Mouse (Mus musculus) midbrain, embryonic 14.5 days (tissue): Measurements from ENCODE around the gene En1. TPM values are rescaled to one million over a fixed set of nuclear protein-coding genes. Genes with fewer than 3 reads are reported as not detected.
A peak's percentile ranks its signal among the peaks of the same experiment; 100 is the strongest.

Experiments
- ATAC-seq: fragments of 200-750 bp; cut with Nextera tagmentation; 2 replicates; pipeline ENCODE4 v1.8.0; 2017; ENCODE audit warnings: moderate number of reproducible peaks, moderate library complexity; ENCODE audit not compliant: low FRiP score, low TSS enrichment
- DNase-seq: peaks from one replicate; pipeline ENCODE4 v3.0.0-alpha.2; 2015
- H3K27ac ChIP-seq: fragments of 300-500 bp; sonication (generic); replicated peaks from 2 replicates; pipeline ENCODE4 v1.5.1; 2014; ENCODE audit warnings: mild to moderate bottlenecking, low read depth, low read length, moderate library complexity
- H3K27me3 ChIP-seq: fragments of 300-500 bp; sonication (generic); 2 replicates; pipeline ENCODE4 v1.6.1; 2014; ENCODE audit warnings: low read length, control low read depth, mixed read lengths; ENCODE audit not compliant: control insufficient read depth, insufficient read depth
- H3K36me3 ChIP-seq: fragments of 300-500 bp; sonication (generic); 2 replicates; pipeline ENCODE4 v1.6.1; 2014; ENCODE audit warnings: low read length, control low read depth; ENCODE audit not compliant: control insufficient read depth, insufficient read depth
- H3K4me1 ChIP-seq: fragments of 300-500 bp; sonication (generic); 2 replicates; pipeline ENCODE4 v1.6.1; 2014; ENCODE audit warnings: mild to moderate bottlenecking, antibody characterized with exemption, low read length, control low read depth; ENCODE audit not compliant: control insufficient read depth, insufficient read depth
- H3K4me2 ChIP-seq: fragments of 300-500 bp; sonication (generic); 2 replicates; pipeline ENCODE4 v1.6.1; 2014; ENCODE audit warnings: mild to moderate bottlenecking, low read length, moderate library complexity
- H3K4me3 ChIP-seq: fragments of 300-500 bp; sonication (generic); replicated peaks from 2 replicates; pipeline ENCODE4 v1.5.1; 2014; ENCODE audit warnings: low read depth, low read length
- H3K9ac ChIP-seq: fragments of 300-500 bp; sonication (generic); replicated peaks from 2 replicates; pipeline ENCODE4 v1.6.1; 2014; ENCODE audit warnings: mild to moderate bottlenecking, low read length, moderate library complexity
- H3K9me3 ChIP-seq: fragments of 300-500 bp; sonication (generic); 2 replicates; pipeline ENCODE4 v1.6.1; 2016; ENCODE audit warnings: low read length, control low read depth, mixed read lengths; ENCODE audit not compliant: control insufficient read depth
- WGBS: fragments of 180-500 bp; shearing (Covaris S2); extraction: QIAGEN DNeasy Blood & Tissue Kit; methylation state at CpG from one replicate; pipeline ENCODE4 v1.1.7; 2014; 5-methylcytosine and 5-hydroxymethylcytosine counted together
- polyA plus RNA-seq: library from polyadenylated mRNA; unstranded; fragments of >200 nt; fragmentation: Nextera tagmentation; extraction: Ambion mirVana; gene quantifications from 2 replicates; pipeline ENCODE4 v1.2.1, GENCODE M21; 2014

En1 gene
- polyA plus RNA-seq, 1 experiment from 2014 or later = 16.8 TPM

DNA sequence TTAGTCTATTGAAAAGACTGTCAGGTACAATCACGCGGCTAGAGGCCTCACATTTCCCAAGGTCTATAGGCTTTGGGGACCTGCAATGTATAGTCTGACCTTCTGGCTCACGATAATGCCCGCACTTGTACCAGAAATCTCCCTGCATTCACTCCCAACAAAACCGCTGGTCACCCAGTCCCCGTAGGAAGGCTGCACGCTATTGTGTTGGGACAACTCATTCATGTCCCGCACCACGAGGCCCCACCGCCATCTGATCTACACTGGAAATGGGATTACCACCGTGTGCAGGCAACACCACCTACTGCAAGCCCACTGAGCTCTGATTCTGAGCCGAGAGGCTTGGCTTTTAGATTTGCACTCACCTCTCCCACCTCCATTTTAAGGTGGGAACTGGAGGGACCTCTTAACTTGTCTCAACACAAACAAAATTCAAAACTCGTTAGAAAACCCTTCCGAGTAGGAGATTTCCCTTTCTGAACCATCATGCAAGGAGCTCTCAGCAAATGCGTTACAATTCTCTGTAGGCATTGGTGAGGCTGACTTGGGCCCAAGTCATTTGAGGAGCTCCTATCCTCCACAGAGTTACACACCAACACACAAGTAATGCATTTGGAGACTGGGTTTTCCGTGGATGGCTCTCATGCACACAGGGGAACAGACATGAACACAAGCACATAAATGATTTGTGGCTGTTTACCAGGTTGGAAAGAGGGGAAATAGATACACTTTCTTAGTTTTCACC is 3.9 kb upstream of the En1 start:
- Histone ChIP-seq H3K4me3 (peak overlapping the region; percentile 59), H3K27me3 (peaks cover 76% of the 10 kb centered on the region), H3K9ac (peak overlapping the region; percentile 42; the same call in 1 of the 2 replicates), H3K4me2 (peak overlapping the region; percentile 75), H3K4me1 (no peaks in the 10 kb centered on the region), H3K27ac (peak overlapping the region; percentile 78), H3K36me3 (no peaks in the 10 kb centered on the region), H3K9me3 (no peaks in the 10 kb centered on the region)
- WGBS = 7% methylated on average over 16 of the region's 16 CpGs
- ATAC-seq (no peak), DNase-seq (peak; percentile 54)

DNA sequence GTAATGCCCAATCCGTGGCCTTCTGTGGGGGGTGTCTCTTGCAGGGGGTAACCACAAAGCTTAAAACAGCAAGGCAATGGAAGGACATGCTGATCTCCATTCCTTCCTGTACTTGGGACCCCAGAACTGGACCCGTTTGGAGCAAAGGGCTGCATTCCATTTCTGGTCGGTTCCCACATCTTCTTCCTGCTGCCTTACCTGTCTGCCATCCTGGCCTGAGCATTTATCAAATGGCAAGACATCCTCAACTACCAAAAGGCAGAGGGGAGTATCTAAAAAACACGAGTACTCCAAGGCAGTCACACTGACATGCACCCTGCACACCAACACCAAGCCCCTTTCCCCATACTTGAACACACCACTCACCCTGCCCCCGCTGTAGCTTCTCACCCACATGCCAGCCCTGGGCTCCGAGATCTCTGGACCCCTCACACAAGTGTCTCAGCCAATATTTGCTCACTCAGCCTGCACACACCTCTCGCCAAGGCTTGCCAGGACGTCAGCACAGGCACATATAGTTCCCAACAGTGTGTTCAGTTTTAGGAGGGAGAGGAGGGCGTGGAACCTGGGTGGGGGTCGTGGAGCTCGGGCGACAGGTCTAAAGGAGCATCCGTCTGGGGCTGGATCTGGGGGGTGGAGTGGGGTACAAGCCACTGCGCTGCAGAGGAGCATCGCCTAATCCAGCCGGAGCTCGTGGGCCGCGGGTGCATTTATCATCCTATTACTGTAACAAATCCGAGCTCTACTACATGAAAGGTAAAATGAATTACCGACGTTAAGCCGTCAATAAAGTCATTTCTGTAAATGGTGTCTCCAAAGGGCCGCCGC is 2.7 kb upstream of the En1 start:
- DNase-seq (peak; percentile 57), ATAC-seq (no peak)
- peak overlapping the region; percentile 59 for H3K4me3 ChIP-seq
- WGBS = 2% methylated on average over 25 of the region's 25 CpGs
- no peaks in the 10 kb centered on the region for H3K36me3 ChIP-seq
- peak overlapping the region; percentile 42 for H3K9ac ChIP-seq
- H3K27ac ChIP-seq = peak overlapping the region; percentile 78
- no peaks in the 10 kb centered on the region for H3K4me1 ChIP-seq
- H3K4me2 ChIP-seq = peak overlapping the region; percentile 75
- no peaks in the 10 kb centered on the region for H3K9me3 ChIP-seq
- H3K27me3 ChIP-seq = peaks cover 65% of the 10 kb centered on the region

DNA sequence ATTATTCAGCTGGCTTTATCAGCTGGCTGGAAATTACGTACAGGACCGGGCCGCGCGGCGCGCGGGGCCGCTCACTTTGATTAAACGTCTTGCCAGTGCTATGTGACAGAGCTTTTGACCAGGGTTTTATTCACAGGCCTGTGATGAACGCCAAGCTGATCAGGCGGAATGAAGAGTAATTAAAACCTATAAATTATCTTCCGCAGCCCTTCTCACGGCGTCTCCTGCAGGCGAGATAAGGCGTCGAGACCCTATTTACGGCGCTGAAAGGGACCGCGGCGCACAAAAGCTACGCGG is 2.1 kb upstream of the En1 start:
- Histone ChIP-seq H3K4me1 (no peaks in the 10 kb centered on the region), H3K9me3 (no peaks in the 10 kb centered on the region), H3K9ac (peak overlapping the region; percentile 42), H3K4me3 (peak overlapping the region; percentile 59), H3K36me3 (no peaks in the 10 kb centered on the region), H3K27ac (peak overlapping the region; percentile 78), H3K27me3 (peaks cover 65% of the 10 kb centered on the region), H3K4me2 (peak overlapping the region; percentile 75)
- ATAC-seq (no peak), DNase-seq (peak; percentile 81)
- under 1% methylated on average over 25 of the region's 25 CpGs for whole genome bisulfite sequencing

DNA sequence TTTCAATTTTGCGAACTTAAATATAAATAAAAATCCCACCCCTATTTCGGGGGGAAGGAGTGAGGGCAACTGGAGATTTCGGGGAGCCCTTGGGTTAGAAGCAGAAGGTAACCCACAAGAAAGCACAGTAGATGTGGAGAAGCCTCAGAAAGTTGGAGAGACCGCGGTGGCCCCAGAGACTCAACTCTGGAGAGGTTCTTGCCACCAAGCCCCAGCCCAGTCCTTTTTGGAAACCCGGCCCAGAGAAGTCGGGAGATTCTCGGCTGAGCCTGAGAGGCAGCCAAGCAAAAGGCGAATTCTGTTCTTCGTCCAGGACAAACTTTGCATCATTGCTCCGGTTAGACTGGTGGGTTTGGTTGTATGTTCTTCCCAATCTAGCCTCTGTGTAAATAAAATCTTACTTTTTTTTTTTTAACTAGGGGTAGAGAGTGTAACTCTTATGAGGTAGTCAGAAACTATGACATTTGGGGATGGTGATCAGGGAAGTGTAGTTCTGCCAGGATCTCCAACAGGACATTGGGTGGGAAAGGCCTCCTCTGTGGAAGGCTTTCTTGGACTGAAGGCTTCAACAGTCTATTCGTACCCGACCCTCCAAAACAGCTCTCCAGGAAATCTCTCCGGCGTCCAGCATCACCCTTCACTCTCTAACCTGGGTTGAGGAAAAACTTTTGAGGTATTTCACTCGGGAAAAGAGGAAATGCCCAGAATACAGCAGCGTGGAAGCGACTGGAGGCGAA is 1.5 kb upstream of the En1 start:
- DNase-seq (peak; percentile 58), ATAC-seq (no peak)
- Histone ChIP-seq H3K4me1 (no peaks in the 10 kb centered on the region), H3K4me2 (peak overlapping the region; percentile 75), H3K36me3 (no peaks in the 10 kb centered on the region), H3K4me3 (peak overlapping the region; percentile 59), H3K27me3 (peaks cover 65% of the 10 kb centered on the region), H3K27ac (peak overlapping the region; percentile 78), H3K9ac (peak overlapping the region; percentile 42), H3K9me3 (no peaks in the 10 kb centered on the region)
- whole genome bisulfite sequencing = 2% methylated on average over 19 of the region's 19 CpGs

DNA sequence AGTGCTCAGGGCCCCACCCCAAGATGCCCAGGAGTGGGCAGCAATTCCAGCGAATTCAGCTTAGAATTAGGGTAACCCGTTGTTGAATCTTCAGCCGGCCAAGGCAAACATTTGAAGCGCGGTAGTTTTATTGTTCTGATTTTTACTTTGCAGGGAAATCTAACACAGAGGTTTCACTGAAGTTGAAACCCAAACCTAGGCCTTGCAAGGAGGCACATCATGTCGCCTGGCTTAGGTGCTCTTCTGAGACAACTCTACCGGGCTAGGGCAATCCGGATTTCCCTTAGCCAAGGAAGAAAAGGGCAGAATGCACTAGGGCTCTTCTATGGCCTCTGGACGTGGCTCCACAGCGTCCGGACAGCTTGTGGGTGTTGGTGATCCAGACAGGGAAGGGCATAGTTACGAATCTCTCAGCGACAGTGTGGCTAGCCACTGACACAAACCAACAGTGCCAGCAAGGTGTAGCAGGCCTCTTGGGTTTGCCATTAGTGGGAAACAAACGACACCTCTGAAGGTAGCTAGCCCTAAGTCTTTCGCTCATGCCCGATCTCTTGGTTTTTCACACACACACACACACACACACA is 873 bp upstream of the En1 start:
- 1% methylated on average over 16 of the region's 16 CpGs for WGBS
- ATAC-seq (no peak), DNase-seq (peak; percentile 46)
- H3K9me3 ChIP-seq = no peaks in the 10 kb centered on the region
- peak overlapping the region; percentile 42 for H3K9ac ChIP-seq
- H3K27me3 ChIP-seq = peaks cover 62% of the 10 kb centered on the region
- peak overlapping the region; percentile 75 for H3K4me2 ChIP-seq
- H3K4me1 ChIP-seq = no peaks in the 10 kb centered on the region
- peak overlapping the region; percentile 59 for H3K4me3 ChIP-seq
- H3K27ac ChIP-seq = peak overlapping the region; percentile 78
- H3K36me3 ChIP-seq = no peaks in the 10 kb centered on the region

DNA sequence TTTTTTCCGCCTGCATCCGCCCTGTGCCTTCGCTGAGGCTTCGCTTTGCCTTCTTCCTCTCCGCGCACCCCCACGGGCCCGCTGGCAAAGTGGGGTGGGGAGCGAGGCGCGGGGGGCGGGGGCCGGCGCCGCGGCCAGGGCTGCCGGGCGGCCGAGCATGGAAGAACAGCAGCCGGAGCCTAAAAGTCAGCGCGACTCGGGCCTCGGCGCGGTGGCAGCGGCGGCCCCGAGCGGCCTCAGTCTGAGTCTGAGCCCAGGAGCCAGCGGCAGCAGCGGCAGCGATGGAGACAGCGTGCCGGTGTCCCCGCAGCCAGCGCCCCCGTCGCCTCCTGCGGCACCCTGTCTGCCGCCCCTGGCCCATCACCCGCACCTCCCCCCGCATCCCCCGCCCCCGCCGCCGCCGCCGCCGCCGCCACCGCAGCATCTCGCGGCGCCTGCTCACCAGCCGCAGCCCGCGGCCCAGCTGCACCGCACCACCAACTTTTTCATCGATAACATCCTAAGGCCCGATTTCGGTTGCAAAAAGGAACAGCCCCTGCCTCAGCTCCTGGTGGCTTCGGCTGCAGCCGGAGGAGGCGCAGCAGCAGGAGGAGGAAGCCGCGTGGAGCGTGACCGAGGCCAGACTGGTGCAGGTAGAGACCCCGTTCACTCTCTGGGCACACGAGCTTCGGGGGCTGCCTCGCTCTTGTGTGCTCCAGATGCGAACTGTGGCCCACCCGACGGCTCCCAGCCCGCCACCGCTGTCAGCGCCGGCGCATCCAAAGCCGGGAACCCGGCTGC is 848 bp downstream of the En1 start:
- H3K27ac ChIP-seq = peak overlapping the region; percentile 93
- DNase-seq (peak; percentile 69), ATAC-seq (no peak)
- H3K9ac ChIP-seq = peak overlapping the region; percentile 91
- H3K9me3 ChIP-seq = no peaks in the 10 kb centered on the region
- peak overlapping the region; percentile 75 for H3K4me2 ChIP-seq
- H3K4me1 ChIP-seq = no peaks in the 10 kb centered on the region
- peaks cover 46% of the 10 kb centered on the region; the same call in 1 of the 2 replicates for H3K27me3 ChIP-seq
- WGBS = under 1% methylated on average over 78 of the region's 83 CpGs
- peak overlapping the region; percentile 59 for H3K4me3 ChIP-seq
- no peaks in the 10 kb centered on the region for H3K36me3 ChIP-seq

DNA sequence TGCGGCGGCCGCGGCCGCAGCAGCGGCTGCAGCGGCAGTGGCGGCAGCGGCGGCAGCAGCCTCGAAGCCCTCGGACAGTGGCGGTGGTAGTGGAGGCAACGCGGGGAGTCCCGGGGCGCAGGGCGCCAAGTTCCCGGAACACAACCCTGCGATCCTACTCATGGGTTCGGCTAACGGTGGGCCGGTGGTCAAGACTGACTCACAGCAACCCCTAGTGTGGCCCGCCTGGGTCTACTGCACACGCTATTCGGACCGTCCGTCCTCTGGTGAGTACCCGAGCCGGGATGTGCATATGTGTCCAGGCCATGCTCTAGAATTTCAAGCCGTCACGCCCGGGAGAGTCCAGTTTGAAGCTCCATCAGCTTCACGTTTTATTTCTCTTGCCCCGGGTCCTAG is 1.4 kb downstream of the En1 start:
- peak overlapping the region; percentile 59 for H3K4me3 ChIP-seq
- WGBS = under 1% methylated on average over 35 of the region's 35 CpGs
- no peaks in the 10 kb centered on the region for H3K9me3 ChIP-seq
- ATAC-seq (no peak), DNase-seq (peak; percentile 61)
- peak overlapping the region; percentile 91 for H3K9ac ChIP-seq
- no peaks in the 10 kb centered on the region for H3K36me3 ChIP-seq
- no peaks in the 10 kb centered on the region for H3K4me1 ChIP-seq
- H3K4me2 ChIP-seq = peak overlapping the region; percentile 75
- H3K27me3 ChIP-seq = peaks cover 44% of the 10 kb centered on the region
- peak overlapping the region; percentile 93 for H3K27ac ChIP-seq
